Mouse (Mus musculus) left cerebral cortex, postnatal 10 days (tissue): Measurements from ENCODE around the gene Zfp709. TPM values are rescaled to one million over a fixed set of nuclear protein-coding genes. Genes with fewer than 3 reads are reported as not detected.
"Not testable (repeated sequence)": the region's sequence is repeated elsewhere in the genome, so short reads cannot be mapped to it uniquely, and the experiment has no call there.

Source experiments
- DNase-seq, 2 experiments: peaks; one replicate each; pipeline ENCODE4 v3.0.0; 2021 to 2022; ENCODE audit warnings: low spot score in 2 of 2, mixed read lengths in 1 of 2; ENCODE audit errors: extremely low spot score in 1 of 2
- intact Hi-C: fragments of 180-260 bp; cut with DNase I; formaldehyde crosslinking; loops from one replicate; pipeline ENCODE4 v1.15.1; 2025
- total RNA-seq, 2 experiments: library from RNA; stranded (reverse); gene quantifications; 2 replicates each; pipeline ENCODE4 v1.2.3; 2021

The Zfp709 gene
- total RNA-seq, result 10 to 100 TPM; 12.1 to 13.3 TPM

GRCm38 (mm10) chr8:71881618-71882274, at the start of gene Zfp709:
TSS of gene Zfp709 (plus strand) at chr8:71882019.
- intact Hi-C loops, result no loop called here
- DNase-seq, result peak; percentile 34 to 75

DNA sequence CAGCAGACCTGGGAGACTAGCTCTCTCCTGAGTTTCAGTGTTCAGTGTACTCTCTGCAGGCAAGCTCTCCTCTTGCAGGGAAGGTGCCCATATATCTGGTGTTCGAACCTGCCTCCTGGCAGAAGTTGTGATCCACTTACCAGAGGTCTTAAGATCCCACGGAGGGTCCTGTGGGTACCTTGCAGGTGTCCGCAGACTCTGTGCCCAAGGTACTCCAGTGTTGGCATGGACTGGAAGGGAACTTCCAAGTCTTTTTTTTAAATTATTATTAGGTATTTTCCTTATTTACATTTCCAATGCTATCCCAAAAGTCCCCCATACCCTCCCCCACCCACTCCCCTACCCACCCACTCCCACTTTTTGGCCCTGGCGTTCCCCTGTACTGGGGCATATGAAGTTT, 43.6 kb upstream of the Zfp709 start:
- DNase-seq, intact Hi-C loops: not testable (repeated sequence)

- DNase-seq, intact Hi-C loops: not testable (repeated sequence)
Measured at GRCm38 (mm10) chr8:71841201-71841817, 40.5 kb upstream of the Zfp709 start.

DNA sequence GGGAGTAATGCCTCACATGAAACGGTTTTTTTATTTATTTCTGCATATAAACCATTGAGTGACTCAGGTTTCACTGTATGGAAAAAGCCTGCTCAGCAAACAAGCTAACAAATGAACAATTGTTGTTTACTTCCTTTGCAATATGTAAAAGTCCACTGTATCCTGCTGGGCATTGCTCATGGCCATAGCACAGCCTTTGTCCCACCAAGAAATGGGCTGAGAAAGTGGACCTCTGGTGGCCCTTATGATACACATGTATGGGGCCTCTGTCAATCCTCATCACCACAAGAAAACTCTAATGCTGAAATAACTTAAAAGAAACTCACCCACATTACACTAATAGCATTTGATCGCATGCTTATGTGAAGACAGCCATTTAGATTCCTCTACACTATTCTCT, 39.3 kb upstream of the Zfp709 start:
- DNase-seq, intact Hi-C loops: not testable (repeated sequence)

DNA sequence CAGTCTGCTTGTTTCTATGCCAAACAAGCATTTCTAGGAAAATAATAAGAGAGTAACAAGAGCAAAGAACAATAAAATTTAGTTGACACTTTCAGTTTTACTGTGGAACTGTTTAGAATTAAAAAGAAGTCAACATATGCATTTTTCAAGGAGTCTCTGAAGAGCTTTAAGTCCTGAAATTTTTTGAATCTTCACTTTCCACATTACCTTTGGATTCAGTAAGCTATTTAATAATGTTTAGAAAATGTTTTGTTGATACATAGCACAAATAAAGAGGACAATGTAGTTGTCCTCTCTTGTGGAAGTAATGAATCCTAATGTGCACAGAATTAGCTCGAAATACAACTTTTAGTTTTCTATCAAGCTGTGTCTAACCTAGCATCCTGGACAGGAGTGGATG, 37.4 kb upstream of the Zfp709 start:
- DNase-seq, intact Hi-C loops: not testable (repeated sequence)

- intact Hi-C loops, result loop anchor here (2.0 kb wide), 1 partner anchor 697 kb away; no protein-coding TSS in a partner anchor
- not testable (repeated sequence) for DNase-seq
Measured at GRCm38 (mm10) chr8:71845993-71846483, 35.8 kb upstream of the Zfp709 start.

DNA sequence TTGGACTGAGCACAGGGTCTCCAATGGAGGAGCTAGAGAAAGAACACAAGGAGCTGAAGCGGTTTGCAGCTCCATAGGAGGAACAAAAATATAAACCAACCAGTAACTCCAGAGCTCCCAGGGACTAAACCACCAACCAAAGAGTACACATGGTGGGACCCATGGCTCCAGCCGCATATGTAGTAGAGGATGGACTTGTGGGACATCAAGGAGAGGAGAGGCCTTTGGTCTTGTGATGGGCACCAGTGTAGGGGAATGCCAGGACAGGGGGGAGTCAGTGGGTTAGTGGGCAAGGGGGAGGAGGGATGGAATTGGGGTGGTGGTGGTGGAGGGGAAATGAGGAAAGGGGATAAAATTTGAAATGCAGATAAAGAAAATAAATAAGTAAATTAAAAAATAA, 35.1 kb upstream of the Zfp709 start:
- not testable (repeated sequence) for DNase-seq

GRCm38 (mm10) chr8:71851014-71851413, 30.8 kb upstream of the Zfp709 start:
- intact Hi-C loops, DNase-seq: not testable (repeated sequence)

More for the DNA sequence above, 35.1 kb upstream of the Zfp709 start:
- intact Hi-C loops, result loop anchor here (2.0 kb wide), 1 partner anchor 698 kb away; no protein-coding TSS in a partner anchor

DNA sequence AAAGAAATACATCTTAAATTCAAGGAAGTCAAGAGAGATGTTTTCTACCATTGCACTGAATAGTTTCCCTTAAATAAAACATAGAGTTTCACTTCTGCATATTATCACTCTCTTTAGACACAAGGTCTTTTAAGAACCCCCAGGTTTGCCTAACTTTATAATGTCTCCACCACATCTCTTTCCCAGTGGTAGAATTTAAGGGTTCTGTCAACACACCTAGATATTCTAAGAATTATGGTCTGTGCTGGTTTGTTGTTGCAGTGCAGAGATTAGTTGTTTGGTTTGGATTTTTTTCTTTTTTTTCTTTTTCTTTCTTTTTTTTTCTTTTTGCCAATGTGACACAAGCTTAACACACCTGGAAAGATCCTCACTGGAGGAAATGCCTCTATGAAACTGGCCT, 28.5 kb upstream of the Zfp709 start:
- DNase-seq, intact Hi-C loops: not testable (repeated sequence)

DNA sequence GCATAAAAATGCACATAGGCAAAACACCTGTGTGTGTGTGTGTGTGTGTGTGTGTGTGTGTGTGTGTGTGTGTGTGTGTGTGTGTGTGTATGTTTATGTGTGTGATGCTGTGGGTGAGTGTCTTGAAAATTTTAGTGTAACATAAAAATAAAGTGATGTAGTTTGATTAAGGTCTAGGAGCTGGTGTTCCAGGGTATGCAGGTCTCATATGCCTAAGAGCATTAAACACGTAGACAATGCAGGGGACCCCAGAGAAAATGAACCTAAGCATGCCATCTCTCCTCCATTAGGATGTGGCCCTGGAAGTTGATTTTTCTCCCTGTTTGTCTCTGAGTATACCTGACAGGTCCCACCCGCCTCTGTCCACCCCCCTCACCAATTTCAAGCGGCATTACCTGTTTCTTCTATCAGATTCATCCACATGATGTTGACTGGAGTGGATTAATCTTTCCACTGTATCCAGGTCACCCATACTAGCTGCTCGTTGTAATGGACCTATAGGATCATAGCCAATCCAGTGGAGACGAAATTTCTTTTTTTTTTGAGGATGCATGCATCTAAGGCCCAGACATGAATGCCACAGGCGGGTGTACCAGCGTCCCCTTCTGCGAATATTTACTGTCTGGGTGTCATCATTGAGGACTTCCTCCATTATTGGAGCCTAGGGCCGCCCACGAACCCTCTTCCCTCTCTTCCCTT, 25.0 kb upstream of the Zfp709 start:
- intact Hi-C loops, result loop anchor here (5.0 kb wide), 1 partner anchor 724 kb away; no protein-coding TSS in a partner anchor
- not testable (repeated sequence) for DNase-seq

DNA sequence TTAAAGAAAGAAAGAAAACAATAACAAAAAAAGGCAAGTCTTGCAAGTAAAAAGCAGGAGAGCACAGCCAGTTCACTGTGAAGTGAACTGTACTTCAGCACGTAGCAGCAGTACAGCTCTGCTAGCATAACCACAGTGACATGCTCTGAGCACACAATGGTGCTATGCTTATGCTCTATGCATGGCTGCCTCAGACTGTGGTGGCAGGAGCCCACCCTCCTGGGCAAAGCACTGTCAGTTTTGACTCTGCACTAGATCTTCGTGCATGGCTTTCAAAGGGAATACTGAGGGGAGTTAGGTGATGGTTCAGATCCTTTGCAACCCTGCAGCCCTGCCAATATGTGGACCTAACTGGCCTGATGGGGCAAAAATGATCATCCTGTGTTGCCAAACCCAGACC, 24.5 kb upstream of the Zfp709 start:
- DNase-seq, result not testable (repeated sequence)
- intact Hi-C loops, result loop anchor here (5.0 kb wide), 1 partner anchor 725 kb away; no protein-coding TSS in a partner anchor

DNA sequence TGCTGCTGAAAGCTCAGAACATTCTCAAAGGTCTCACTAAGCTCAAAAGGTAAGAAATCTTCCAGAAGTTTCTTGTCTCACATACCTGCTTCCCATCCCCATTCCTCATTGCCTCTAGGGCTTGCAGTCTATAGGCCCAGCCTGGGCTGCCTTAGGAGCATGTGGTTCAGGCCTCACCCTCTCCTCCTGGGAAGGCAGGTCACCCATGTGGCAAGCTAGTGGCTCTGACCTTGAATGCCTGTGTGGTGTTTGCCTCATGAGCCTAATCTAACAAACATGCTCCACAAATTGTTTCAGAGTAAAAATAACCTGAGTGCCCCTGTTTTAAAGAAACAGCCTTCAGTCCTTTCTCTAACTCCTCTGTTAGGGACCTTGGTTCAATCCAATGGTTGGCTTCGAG, 20.3 kb upstream of the Zfp709 start:
- intact Hi-C loops, DNase-seq: not testable (repeated sequence)

GRCm38 (mm10) chr8:71862038-71862437, 19.8 kb upstream of the Zfp709 start:
- intact Hi-C loops, DNase-seq: not testable (repeated sequence)

DNA sequence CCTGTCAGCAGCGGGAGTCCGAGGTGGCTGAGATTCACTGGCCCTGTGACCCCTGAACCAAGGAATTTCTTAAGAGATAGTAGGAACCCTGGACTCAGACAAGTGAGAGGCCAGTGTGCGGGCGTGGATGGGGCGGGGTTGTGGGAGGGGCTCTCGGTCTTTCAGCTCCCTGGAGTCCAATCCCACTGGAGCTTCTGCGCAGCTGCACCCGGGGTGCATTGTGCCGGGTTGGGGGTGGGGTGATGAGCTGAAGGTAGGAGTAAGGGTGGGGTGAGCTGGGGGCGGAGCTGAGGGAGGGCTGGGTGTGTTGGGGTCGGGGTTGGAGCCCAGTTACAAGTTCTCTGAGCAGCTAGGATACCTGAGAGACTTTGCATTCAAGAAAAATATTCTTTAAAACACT, 18.8 kb downstream of the Zfp709 start:
- DNase-seq, intact Hi-C loops: not testable (repeated sequence)

- intact Hi-C loops, result not testable (repeated sequence)
Measured at GRCm38 (mm10) chr8:71903084-71903483, 21.3 kb downstream of the Zfp709 start.

GRCm38 (mm10) chr8:71906809-71907208, 25.0 kb downstream of the Zfp709 start:
- intact Hi-C loops, result no loop called here

More at GRCm38 (mm10) chr8:71903084-71903483, 21.3 kb downstream of the Zfp709 start:
- not testable (repeated sequence) for DNase-seq

GRCm38 (mm10) chr8:71907798-71908257, 26.0 kb downstream of the Zfp709 start:
- DNase-seq, result no peak
- intact Hi-C loops, result loop anchor here (2.0 kb wide), 1 partner anchor 15 kb away; no protein-coding TSS in a partner anchor

More at GRCm38 (mm10) chr8:71906809-71907208, 25.0 kb downstream of the Zfp709 start:
- no peak for DNase-seq

GRCm38 (mm10) chr8:71908309-71909261, 26.8 kb downstream of the Zfp709 start, which contains the start of the genes Zfp882 and Zfp617:
TSS of gene Zfp882 (plus strand) at chr8:71908608.
TSS of gene Zfp617 (plus strand) at chr8:71908635.
- intact Hi-C loops, result loop anchor here (2.0 kb wide), 1 partner anchor 14 kb away; no protein-coding TSS in a partner anchor

More at GRCm38 (mm10) chr8:71908309-71909261, 26.8 kb downstream of the Zfp709 start, which contains the start of the genes Zfp882 and Zfp617:
- peak; percentile 87 to 89 for DNase-seq
